Mouse (Mus musculus) MEL-GATA-1-ER (cell line): Measurements from ENCODE around the gene Mrpl33.
"Not testable (repeated sequence)": the region's sequence is repeated elsewhere in the genome, so short reads cannot be mapped to it uniquely, and the experiment has no call there.

ENCODE experiments used
- DNase-seq: peaks from one replicate; pipeline ENCODE4 v3.0.0-alpha.2; 2012; ENCODE audit warnings: low read depth; ENCODE audit errors: extremely low read depth

The Mrpl33 gene

GRCm38 (mm10) chr5:31595868-31596267 is 867 bp upstream of the Mrpl33 start:
- no peak for DNase-seq

- peak; percentile 44 for DNase-seq
Observed at GRCm38 (mm10) chr5:31597430-31597944, 752 bp downstream of the Mrpl33 start.

GRCm38 (mm10) chr5:31598121-31598520 is 1.4 kb downstream of the Mrpl33 start:
- no peak for DNase-seq

GRCm38 (mm10) chr5:31598579-31598978 is 1.8 kb downstream of the Mrpl33 start:
- peak; percentile 69 for DNase-seq

- peak; percentile 43 for DNase-seq
Observed at GRCm38 (mm10) chr5:31599161-31599560, 2.4 kb downstream of the Mrpl33 start.

- no peak for DNase-seq
Observed at GRCm38 (mm10) chr5:31601162-31601722, 4.5 kb downstream of the Mrpl33 start.

- DNase-seq: peak; percentile 74
Observed at GRCm38 (mm10) chr5:31602377-31602776, 5.6 kb downstream of the Mrpl33 start.

- no peak for DNase-seq
Observed at GRCm38 (mm10) chr5:31603766-31604165, 7.0 kb downstream of the Mrpl33 start.

- DNase-seq: no peak
Observed at GRCm38 (mm10) chr5:31606151-31606550, 9.4 kb downstream of the Mrpl33 start.

GRCm38 (mm10) chr5:31610376-31611086 is 13.8 kb downstream of the Mrpl33 start:
- no peak for DNase-seq

- DNase-seq: peak; percentile 49
Observed at GRCm38 (mm10) chr5:31611186-31611585, 14.5 kb downstream of the Mrpl33 start.

- DNase-seq: peak; percentile 82
Observed at GRCm38 (mm10) chr5:31613852-31614286, 17.1 kb downstream of the Mrpl33 start.

GRCm38 (mm10) chr5:31614339-31615025 is 17.7 kb downstream of the Mrpl33 start:
- DNase-seq: peak; percentile 78

GRCm38 (mm10) chr5:31620326-31620725 is 23.6 kb downstream of the Mrpl33 start:
- no peak for DNase-seq

GRCm38 (mm10) chr5:31627117-31627516 is 30.4 kb downstream of the Mrpl33 start:
- DNase-seq: no peak

- DNase-seq: no peak
Observed at GRCm38 (mm10) chr5:31627562-31628526, 31.1 kb downstream of the Mrpl33 start.

- no peak for DNase-seq
Observed at GRCm38 (mm10) chr5:31628555-31628954, 31.8 kb downstream of the Mrpl33 start.

- DNase-seq: no peak
Observed at GRCm38 (mm10) chr5:31630064-31630463, 33.3 kb downstream of the Mrpl33 start.

GRCm38 (mm10) chr5:31631169-31631568 is 34.4 kb downstream of the Mrpl33 start:
- not testable (repeated sequence) for DNase-seq

GRCm38 (mm10) chr5:31634161-31634560 is 37.4 kb downstream of the Mrpl33 start:
- no peak for DNase-seq

- DNase-seq: no peak
Observed at GRCm38 (mm10) chr5:31634679-31635078, 37.9 kb downstream of the Mrpl33 start.
